Mouse (Mus musculus) embryo, embryonic 10 days (tissue): ENCODE data around the gene Lmbr1l.
"Not testable (repeated sequence)": the region's sequence is repeated elsewhere in the genome, so short reads cannot be mapped to it uniquely, and the experiment has no call there.

Experiments used
- DNase-seq: peaks from one replicate; pipeline ENCODE4 v3.0.0-alpha.2; 2015; ENCODE audit warnings: low spot score

The Lmbr1l gene

GRCm38 (mm10) chr15:98934217-98934839, 16.3 kb upstream of the Lmbr1l start, which contains the start of gene Tuba1b:
Gene Tuba1b (minus strand): TSS chr15:98934565.
- peak; percentile 92 for DNase-seq

- peak; percentile 98 for DNase-seq
Measured at GRCm38 (mm10) chr15:98933833-98934216, 15.8 kb upstream of the Lmbr1l start.

GRCm38 (mm10) chr15:98933004-98933671, 15.1 kb upstream of the Lmbr1l start:
- DNase-seq: peak; percentile 38

GRCm38 (mm10) chr15:98930998-98931397, 13.0 kb upstream of the Lmbr1l start:
- DNase-seq: peak; percentile 28

- peak; percentile 27 for DNase-seq
Measured at GRCm38 (mm10) chr15:98930017-98930734, 12.1 kb upstream of the Lmbr1l start.

GRCm38 (mm10) chr15:98928598-98929240, 10.7 kb upstream of the Lmbr1l start:
- DNase-seq: peak; percentile 92

GRCm38 (mm10) chr15:98927566-98927965, 9.5 kb upstream of the Lmbr1l start:
- no peak for DNase-seq

- DNase-seq: no peak
Measured at GRCm38 (mm10) chr15:98924682-98925081, 6.7 kb upstream of the Lmbr1l start.

- DNase-seq: no peak
Measured at GRCm38 (mm10) chr15:98923031-98923537, 5.1 kb upstream of the Lmbr1l start.

GRCm38 (mm10) chr15:98922581-98922980, 4.5 kb upstream of the Lmbr1l start:
- no peak for DNase-seq

- no peak for DNase-seq
Measured at GRCm38 (mm10) chr15:98921510-98921909, 3.5 kb upstream of the Lmbr1l start.

- DNase-seq: not testable (repeated sequence)
Measured at GRCm38 (mm10) chr15:98918499-98918895, 466 bp upstream of the Lmbr1l start.

- DNase-seq: peak; percentile 54
Measured at GRCm38 (mm10) chr15:98917091-98917490, 940 bp downstream of the Lmbr1l start.

GRCm38 (mm10) chr15:98916016-98916415, 2.0 kb downstream of the Lmbr1l start:
- no peak for DNase-seq

- no peak for DNase-seq
Measured at GRCm38 (mm10) chr15:98914903-98915302, 3.1 kb downstream of the Lmbr1l start.

GRCm38 (mm10) chr15:98904692-98905091, 13.3 kb downstream of the Lmbr1l start:
- peak; percentile 92 for DNase-seq

GRCm38 (mm10) chr15:98902600-98902999, 15.4 kb downstream of the Lmbr1l start:
- DNase-seq: no peak

GRCm38 (mm10) chr15:98901530-98901929, 16.5 kb downstream of the Lmbr1l start:
- DNase-seq: no peak

- DNase-seq: peak; percentile 54
Measured at GRCm38 (mm10) chr15:98897928-98898800, 19.9 kb downstream of the Lmbr1l start, which contains the start of gene Dhh. Gene Dhh (minus strand): TSS chr15:98898540.

- peak; percentile 40 for DNase-seq
Measured at GRCm38 (mm10) chr15:98897495-98897894, 20.5 kb downstream of the Lmbr1l start.
